ENCODE assay signal across 16 mouse cellular contexts in the genomic region with DNA sequence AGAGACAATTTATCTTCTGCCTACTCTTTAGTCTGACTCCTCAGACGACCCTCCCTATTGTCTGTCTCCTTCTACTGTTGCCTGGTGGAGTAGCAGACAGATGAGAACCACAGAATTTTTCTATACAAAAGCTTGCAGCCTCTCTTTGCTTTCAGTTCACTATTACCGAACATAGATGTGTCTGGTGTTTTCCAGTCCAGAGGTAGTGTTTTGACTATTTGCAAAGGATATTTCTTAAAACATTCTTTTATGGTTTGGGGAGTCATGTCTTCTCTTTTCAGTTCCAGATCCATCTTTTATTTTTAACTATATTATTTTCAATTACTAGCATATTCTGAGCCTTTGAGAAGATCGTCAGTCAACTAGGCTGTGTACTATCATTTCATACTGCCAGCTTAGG.
"Had no signal": no experiment of that assay in that cellular context is flagged by ENCODE, and none has a peak within 500 bp of the region (broad histone marks: within the 10 kb centered on the region; RNA-seq: fewer than 3 reads in every experiment).

No protein-coding gene starts in this region.

- H3K27ac ChIP-seq: neural tube, embryonic 13.5 days; neural tube, embryonic 15.5 days; stomach, embryonic 15.5 days; stomach, postnatal 0 days had no signal

- H3K9me3 ChIP-seq: neural tube, embryonic 13.5 days; neural tube, embryonic 15.5 days; stomach, embryonic 15.5 days had no signal

- H3K9ac ChIP-seq: neural tube, embryonic 13.5 days; neural tube, embryonic 15.5 days; stomach, embryonic 15.5 days had no signal

- H3K4me2 ChIP-seq: neural tube, embryonic 13.5 days; neural tube, embryonic 15.5 days; stomach, embryonic 15.5 days had no signal

- H3K27me3 ChIP-seq: neural tube, embryonic 13.5 days; neural tube, embryonic 15.5 days; stomach, embryonic 15.5 days had no signal

- H3K36me3 ChIP-seq: stomach, embryonic 15.5 days had no signal

- H3K4me3 ChIP-seq: neural tube, embryonic 13.5 days; neural tube, embryonic 15.5 days; stomach, embryonic 15.5 days had no signal

- H3K4me1 ChIP-seq: neural tube, embryonic 13.5 days; neural tube, embryonic 15.5 days; stomach, embryonic 15.5 days had no signal

- DNase-seq: retina, postnatal 1 day; right cerebral cortex, adult 18-20 months; right cerebral cortex, postnatal 14 days; right cerebral cortex, postnatal 25 days; right cerebral cortex, postnatal 4 days; spleen, adult 18-20 months; thymus, adult 18-20 months; thymus, adult 2 months; thymus, postnatal 14 days; thymus, postnatal 25 days; thymus, postnatal 36 days; thymus, postnatal 4 days had no signal
